Mouse (Mus musculus): Measurements from ENCODE around the gene Vipr2. TPM values are rescaled to one million over a fixed set of nuclear protein-coding genes. Genes with fewer than 3 reads are reported as not detected.

Vipr2 gene
- total and polyA plus RNA-seq, 3 experiments, result 0.99 to 2.7 (median 1.2) TPM

GRCm38 (mm10) chr12:116176930-116177329 lies 99.4 kb downstream of the Vipr2 start:
- Histone ChIP-seq H3K79me2 (replicated peaks; ENCODE audit: control insufficient read depth, insufficient read depth, low read length) (no peaks in the 10 kb centered on the region), H3K4me3 (no peak overlapping the region), H3K36me3 (ENCODE audit: control insufficient read depth, insufficient read depth, low read length) (no peaks in the 10 kb centered on the region), H3K4me1 (ENCODE audit: control insufficient read depth, insufficient read depth, low read length) (no peaks in the 10 kb centered on the region), H3K27ac (no peak overlapping the region), H3K27me3 (ENCODE audit: control insufficient read depth, insufficient read depth, low read length) (no peaks in the 10 kb centered on the region), H3K9ac (ENCODE audit: low read depth, low read length) (no peak overlapping the region)
- intact Hi-C loops (cut with DNase I), result no loop called here
- TF ChIP-seq POLR2A (IDR thresholded peaks at IDR 0.05; ENCODE audit: insufficient read depth, low read depth, low read length) (no peak), EP300 (IDR thresholded peaks at IDR 0.05; ENCODE audit: insufficient read depth, low read depth, low read length) (no peak), CTCF (IDR thresholded peaks at IDR 0.05) (peak; percentile 49)
- 78% methylated on average over 3 of the region's 3 CpGs for WGBS
- DNase-seq, result no peak

- H3K27ac ChIP-seq, result no peak overlapping the region
- 67% methylated on average over 4 of the region's 4 CpGs for WGBS
- no peaks in the 10 kb centered on the region for H3K79me2 ChIP-seq (replicated peaks; ENCODE audit: control insufficient read depth, insufficient read depth, low read length)
- intact Hi-C loops (cut with DNase I), result no loop called here
- no peak overlapping the region for H3K4me3 ChIP-seq
- H3K4me1 ChIP-seq (ENCODE audit: control insufficient read depth, insufficient read depth, low read length), result no peaks in the 10 kb centered on the region
- H3K36me3 ChIP-seq (ENCODE audit: control insufficient read depth, insufficient read depth, low read length), result no peaks in the 10 kb centered on the region
- TF ChIP-seq CTCF (IDR thresholded peaks at IDR 0.05) (no peak), POLR2A (IDR thresholded peaks at IDR 0.05; ENCODE audit: insufficient read depth, low read depth, low read length) (no peak)
- no peak for DNase-seq
- no peaks in the 10 kb centered on the region for H3K27me3 ChIP-seq (ENCODE audit: control insufficient read depth, insufficient read depth, low read length)
- no peak overlapping the region for H3K9ac ChIP-seq (ENCODE audit: low read depth, low read length)
Measured at GRCm38 (mm10) chr12:116181436-116182050, 104.0 kb downstream of the Vipr2 start.

GRCm38 (mm10) chr12:116182376-116182775 lies 104.8 kb downstream of the Vipr2 start:
- intact Hi-C loops (cut with DNase I), result no loop called here
- no peak for DNase-seq
- no peak overlapping the region for H3K9ac ChIP-seq (ENCODE audit: low read depth, low read length)
- H3K4me3 ChIP-seq, result no peak overlapping the region
- TF ChIP-seq POLR2A (IDR thresholded peaks at IDR 0.05; ENCODE audit: insufficient read depth, low read depth, low read length) (no peak), CTCF (IDR thresholded peaks at IDR 0.05) (no peak), EP300 (IDR thresholded peaks at IDR 0.05; ENCODE audit: insufficient read depth, low read depth, low read length) (no peak)
- no peaks in the 10 kb centered on the region for H3K27me3 ChIP-seq (ENCODE audit: control insufficient read depth, insufficient read depth, low read length)
- no peak overlapping the region for H3K27ac ChIP-seq
- no peaks in the 10 kb centered on the region for H3K79me2 ChIP-seq (replicated peaks; ENCODE audit: control insufficient read depth, insufficient read depth, low read length)
- H3K36me3 ChIP-seq (ENCODE audit: control insufficient read depth, insufficient read depth, low read length), result no peaks in the 10 kb centered on the region
- no peaks in the 10 kb centered on the region for H3K4me1 ChIP-seq (ENCODE audit: control insufficient read depth, insufficient read depth, low read length)

- TF ChIP-seq CTCF (IDR thresholded peaks at IDR 0.05) (no peak), POLR2A (IDR thresholded peaks at IDR 0.05; ENCODE audit: insufficient read depth, low read depth, low read length) (no peak), EP300 (IDR thresholded peaks at IDR 0.05; ENCODE audit: insufficient read depth, low read depth, low read length) (no peak)
- WGBS, result 79% methylated on average over 6 of the region's 6 CpGs
Measured at GRCm38 (mm10) chr12:116183212-116183935, 105.8 kb downstream of the Vipr2 start.

GRCm38 (mm10) chr12:116193952-116194351 lies 116.4 kb downstream of the Vipr2 start:
- Histone ChIP-seq H3K9ac (ENCODE audit: low read depth, low read length) (no peak overlapping the region), H3K79me2 (replicated peaks; ENCODE audit: control insufficient read depth, insufficient read depth, low read length) (no peaks in the 10 kb centered on the region), H3K27me3 (ENCODE audit: control insufficient read depth, insufficient read depth, low read length) (no peaks in the 10 kb centered on the region), H3K4me1 (ENCODE audit: control insufficient read depth, insufficient read depth, low read length) (no peaks in the 10 kb centered on the region), H3K36me3 (ENCODE audit: control insufficient read depth, insufficient read depth, low read length) (no peaks in the 10 kb centered on the region), H3K27ac (no peak overlapping the region), H3K4me3 (no peak overlapping the region)
- WGBS, result 63% methylated on average over 6 of the region's 6 CpGs
- DNase-seq, result no peak
- TF ChIP-seq POLR2A (IDR thresholded peaks at IDR 0.05; ENCODE audit: insufficient read depth, low read depth, low read length), result no peak
- no peak for TF ChIP-seq EP300 (IDR thresholded peaks at IDR 0.05; ENCODE audit: insufficient read depth, low read depth, low read length)
- TF ChIP-seq CTCF (IDR thresholded peaks at IDR 0.05), result no peak
- intact Hi-C loops (cut with DNase I), result no loop called here

More at GRCm38 (mm10) chr12:116183212-116183935, 105.8 kb downstream of the Vipr2 start:
- no peak for DNase-seq
- no peak overlapping the region for H3K4me3 ChIP-seq
- H3K9ac ChIP-seq (ENCODE audit: low read depth, low read length), result no peak overlapping the region
- H3K36me3 ChIP-seq (ENCODE audit: control insufficient read depth, insufficient read depth, low read length), result no peaks in the 10 kb centered on the region
- H3K27me3 ChIP-seq (ENCODE audit: control insufficient read depth, insufficient read depth, low read length), result no peaks in the 10 kb centered on the region
- H3K27ac ChIP-seq, result no peak overlapping the region
- intact Hi-C loops (cut with DNase I), result no loop called here
- no peaks in the 10 kb centered on the region for H3K79me2 ChIP-seq (replicated peaks; ENCODE audit: control insufficient read depth, insufficient read depth, low read length)
- H3K4me1 ChIP-seq (ENCODE audit: control insufficient read depth, insufficient read depth, low read length), result no peaks in the 10 kb centered on the region

GRCm38 (mm10) chr12:116194641-116195040 lies 117.1 kb downstream of the Vipr2 start:
- intact Hi-C loops (cut with DNase I), result no loop called here
- no peaks in the 10 kb centered on the region for H3K4me1 ChIP-seq (ENCODE audit: control insufficient read depth, insufficient read depth, low read length)
- no peak overlapping the region for H3K27ac ChIP-seq
- no peak overlapping the region for H3K4me3 ChIP-seq
- H3K9ac ChIP-seq (ENCODE audit: low read depth, low read length), result no peak overlapping the region
- TF ChIP-seq EP300 (IDR thresholded peaks at IDR 0.05; ENCODE audit: insufficient read depth, low read depth, low read length), result no peak
- no peak for TF ChIP-seq POLR2A (IDR thresholded peaks at IDR 0.05; ENCODE audit: insufficient read depth, low read depth, low read length)
- no peak for TF ChIP-seq CTCF (IDR thresholded peaks at IDR 0.05)
- no peaks in the 10 kb centered on the region for H3K36me3 ChIP-seq (ENCODE audit: control insufficient read depth, insufficient read depth, low read length)
- H3K79me2 ChIP-seq (replicated peaks; ENCODE audit: control insufficient read depth, insufficient read depth, low read length), result no peaks in the 10 kb centered on the region
- H3K27me3 ChIP-seq (ENCODE audit: control insufficient read depth, insufficient read depth, low read length), result no peaks in the 10 kb centered on the region
- DNase-seq, result no peak

Small RNAs within 50 kb of the gene (microRNA-seq; reads per million reads assigned to microRNA genes)
- 0 reads per million in 2 experiments for gene Gm44372

Other genes with a start within 250 kb of the Vipr2 start
- gene Zfp386, start 30.0 kb upstream of the Vipr2 start, total RNA-seq (2021), result 10 to 100 TPM; 24.3 to 25.5 TPM
- 10.7 and 21.7 TPM in 2 replicates for gene Zfp386, start 30.0 kb upstream of the Vipr2 start, polyA plus RNA-seq (2012; rRNA removed)
- gene Wdr60, start 185.3 kb downstream of the Vipr2 start, total RNA-seq (2021), result 1 to 10 TPM; 2.3 to 2.4 TPM
- gene Wdr60, start 185.3 kb downstream of the Vipr2 start, polyA plus RNA-seq (2012; rRNA removed), result 1.8 and 2.4 TPM in 2 replicates
- gene Gm11027, start 197.7 kb downstream of the Vipr2 start, total RNA-seq (2021), result not detected
- not detected in 2 replicates for gene Gm11027, start 197.7 kb downstream of the Vipr2 start, polyA plus RNA-seq (2012; rRNA removed)
- 10 to 100 TPM; 24.6 to 27.8 TPM for gene Esyt2, start 203.5 kb downstream of the Vipr2 start, total RNA-seq (2021)
- gene Esyt2, start 203.5 kb downstream of the Vipr2 start, polyA plus RNA-seq (2012; rRNA removed), result 7.5 and 11.3 TPM in 2 replicates

All from heart, adult 2 months (tissue).